Mouse (Mus musculus) heart, embryonic 16.5 days (tissue): ENCODE results near the gene Kremen2. TPM values are rescaled to one million over a fixed set of nuclear protein-coding genes. Genes with fewer than 3 reads are reported as not detected.
A peak's percentile ranks its signal among the peaks of the same experiment; 100 is the strongest.

ENCODE experiments used
- ATAC-seq: fragments of 200-750 bp; cut with Nextera tagmentation; replicated peaks from 2 replicates; pipeline ENCODE4 v1.8.0; 2017; ENCODE audit warnings: moderate number of reproducible peaks; ENCODE audit not compliant: insufficient read depth, low FRiP score; ENCODE audit errors: extremely low read depth
- H3K27ac ChIP-seq: fragments of 300-500 bp; sonication (generic); 2 replicates; pipeline ENCODE4 v1.5.1; 2014; ENCODE audit warnings: mild to moderate bottlenecking, low read length, control low read depth, moderate library complexity
- H3K27me3 ChIP-seq: fragments of 300-500 bp; sonication (generic); 2 replicates; pipeline ENCODE4 v1.6.1; 2014; ENCODE audit warnings: low read length, mixed read lengths; ENCODE audit not compliant: control insufficient read depth, insufficient read depth
- H3K36me3 ChIP-seq: fragments of 300-500 bp; sonication (generic); 2 replicates; pipeline ENCODE4 v1.6.1; 2014; ENCODE audit not compliant: control insufficient read depth, insufficient read depth
- H3K4me1 ChIP-seq: fragments of 300-500 bp; sonication (generic); 2 replicates; pipeline ENCODE4 v1.6.1; 2014; ENCODE audit warnings: low read length, mixed read lengths; ENCODE audit not compliant: control insufficient read depth, insufficient read depth
- H3K4me2 ChIP-seq: fragments of 300-500 bp; sonication (generic); 2 replicates; pipeline ENCODE4 v1.6.1; 2014; ENCODE audit warnings: low read depth, mild to moderate bottlenecking, control low read depth, low read length
- H3K4me3 ChIP-seq: fragments of 300-500 bp; sonication (generic); 2 replicates; pipeline ENCODE4 v1.5.1; 2014; ENCODE audit warnings: mild to moderate bottlenecking, control low read depth, low read length
- H3K9ac ChIP-seq: fragments of 300-500 bp; sonication (generic); 2 replicates; pipeline ENCODE4 v1.6.1; 2014; ENCODE audit warnings: low read length, control low read depth
- H3K9me3 ChIP-seq: fragments of 300-500 bp; sonication (generic); replicated peaks from 2 replicates; pipeline ENCODE4 v1.6.1; 2016; ENCODE audit warnings: low read length; ENCODE audit not compliant: control insufficient read depth
- WGBS: fragments of 180-500 bp; shearing (Covaris S2); extraction: QIAGEN DNeasy Blood & Tissue Kit; methylation state at CpG from one replicate; pipeline ENCODE4 v1.1.7; 2014; 5-methylcytosine and 5-hydroxymethylcytosine counted together
- polyA plus RNA-seq: library from polyadenylated mRNA; unstranded; fragments of >200 nt; fragmentation: Nextera tagmentation; extraction: Ambion mirVana; gene quantifications from 2 replicates; pipeline ENCODE4 v1.2.1, GENCODE M21; 2015

The Kremen2 gene
- polyA plus RNA-seq, 1 experiment from 2014 or later = 3.7 TPM

GRCm38 (mm10) chr17:23748026-23748425, 2.4 kb upstream of the Kremen2 start:
- ATAC-seq = no peak
- Histone ChIP-seq H3K9ac (no peak overlapping the region), H3K36me3 (peaks cover 5% of the 10 kb centered on the region), H3K27me3 (peaks cover 44% of the 10 kb centered on the region), H3K27ac (no peak overlapping the region), H3K4me3 (no peak overlapping the region), H3K4me1 (peaks cover 13% of the 10 kb centered on the region), H3K9me3 (no peaks in the 10 kb centered on the region), H3K4me2 (no peak overlapping the region)
- WGBS = 28% methylated on average over 6 of the region's 6 CpGs

GRCm38 (mm10) chr17:23747471-23747870, 1.8 kb upstream of the Kremen2 start:
- Histone ChIP-seq H3K4me2 (no peak overlapping the region), H3K27ac (no peak overlapping the region), H3K36me3 (peaks cover 3% of the 10 kb centered on the region), H3K4me3 (no peak overlapping the region), H3K9me3 (no peaks in the 10 kb centered on the region), H3K9ac (no peak overlapping the region), H3K27me3 (peaks cover 50% of the 10 kb centered on the region), H3K4me1 (peaks cover 13% of the 10 kb centered on the region)
- no peak for ATAC-seq
- 74% methylated on average over 3 of the region's 3 CpGs for WGBS

- no peak overlapping the region for H3K9ac ChIP-seq
- no peak overlapping the region for H3K4me2 ChIP-seq
- H3K4me3 ChIP-seq = no peak overlapping the region
- 71% methylated on average over 3 of the region's 3 CpGs for WGBS
- H3K9me3 ChIP-seq = no peaks in the 10 kb centered on the region
- peaks cover 15% of the 10 kb centered on the region for H3K4me1 ChIP-seq
- peaks cover 57% of the 10 kb centered on the region for H3K27me3 ChIP-seq
- H3K27ac ChIP-seq = no peak overlapping the region
- no peak for ATAC-seq
- peaks cover 2% of the 10 kb centered on the region; the same call in 1 of the 2 replicates for H3K36me3 ChIP-seq
Measured at GRCm38 (mm10) chr17:23746767-23747166, 1.1 kb upstream of the Kremen2 start.

- no peak for ATAC-seq
- H3K4me3 ChIP-seq = peak overlapping the region; percentile 41; the same call in 1 of the 2 replicates
- H3K4me2 ChIP-seq = peak overlapping the region; percentile 53
- H3K27ac ChIP-seq = no peak overlapping the region
- H3K4me1 ChIP-seq = peaks cover 15% of the 10 kb centered on the region
- H3K36me3 ChIP-seq = no peaks in the 10 kb centered on the region
- H3K27me3 ChIP-seq = peaks cover 62% of the 10 kb centered on the region
- no peak overlapping the region for H3K9ac ChIP-seq
- H3K9me3 ChIP-seq = no peaks in the 10 kb centered on the region
- 8% methylated on average over 12 of the region's 12 CpGs for WGBS
Measured at GRCm38 (mm10) chr17:23746311-23746710, 678 bp upstream of the Kremen2 start.

DNA sequence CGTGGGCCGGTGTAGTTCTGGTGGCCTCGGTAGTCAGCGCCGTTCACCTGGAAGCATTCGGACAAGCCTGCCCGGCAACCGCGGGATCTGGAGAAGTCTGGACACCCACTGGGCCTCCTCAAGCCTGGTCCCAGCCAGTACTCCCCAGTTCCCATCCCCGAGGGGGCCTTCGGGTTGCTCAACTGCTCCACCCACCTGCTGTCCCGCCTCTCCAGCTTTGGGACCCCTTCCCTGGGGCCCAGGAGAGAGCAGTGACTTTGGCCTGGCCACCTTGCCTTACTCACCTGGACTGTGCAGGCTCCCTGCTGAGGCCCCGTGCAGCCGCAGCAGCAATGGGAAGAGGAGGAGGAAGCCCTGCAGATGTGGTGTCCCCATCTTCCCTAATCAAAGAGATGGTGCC, 982 bp downstream of the Kremen2 start:
- ATAC-seq = no peak
- Histone ChIP-seq H3K36me3 (no peaks in the 10 kb centered on the region), H3K4me3 (peak overlapping the region; percentile 41), H3K27ac (no peak overlapping the region), H3K4me1 (peaks cover 22% of the 10 kb centered on the region), H3K9me3 (no peaks in the 10 kb centered on the region), H3K4me2 (peak overlapping the region; percentile 53; the same call in 1 of the 2 replicates), H3K27me3 (peaks cover 70% of the 10 kb centered on the region), H3K9ac (no peak overlapping the region)
- 8% methylated on average over 14 of the region's 14 CpGs for WGBS

DNA sequence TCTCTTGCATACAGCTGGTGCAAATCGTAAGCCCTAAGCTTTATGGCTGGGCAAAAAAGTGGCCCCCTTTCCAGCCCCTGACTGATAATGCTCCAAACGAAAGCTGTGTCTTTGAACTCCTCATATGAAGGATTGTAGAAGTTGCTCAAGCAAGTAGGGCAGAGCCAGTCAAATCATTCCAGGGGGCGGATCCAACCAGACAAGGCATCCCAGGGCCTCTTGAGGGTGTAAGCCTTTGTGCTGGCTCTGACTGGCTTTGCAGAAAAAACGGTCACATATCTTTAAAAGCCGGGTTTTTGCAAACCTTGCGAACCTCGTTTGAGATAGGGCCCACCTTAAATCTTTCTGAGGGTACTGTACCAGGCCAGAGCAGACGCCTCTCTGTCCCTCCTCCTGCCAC, 1.6 kb downstream of the Kremen2 start:
- Histone ChIP-seq H3K36me3 (no peaks in the 10 kb centered on the region), H3K27ac (no peak overlapping the region), H3K27me3 (peaks cover 70% of the 10 kb centered on the region), H3K9ac (no peak overlapping the region), H3K4me2 (no peak overlapping the region), H3K4me3 (no peak overlapping the region), H3K4me1 (peaks cover 27% of the 10 kb centered on the region), H3K9me3 (no peaks in the 10 kb centered on the region)
- 32% methylated on average over 8 of the region's 8 CpGs for WGBS
- ATAC-seq = no peak

DNA sequence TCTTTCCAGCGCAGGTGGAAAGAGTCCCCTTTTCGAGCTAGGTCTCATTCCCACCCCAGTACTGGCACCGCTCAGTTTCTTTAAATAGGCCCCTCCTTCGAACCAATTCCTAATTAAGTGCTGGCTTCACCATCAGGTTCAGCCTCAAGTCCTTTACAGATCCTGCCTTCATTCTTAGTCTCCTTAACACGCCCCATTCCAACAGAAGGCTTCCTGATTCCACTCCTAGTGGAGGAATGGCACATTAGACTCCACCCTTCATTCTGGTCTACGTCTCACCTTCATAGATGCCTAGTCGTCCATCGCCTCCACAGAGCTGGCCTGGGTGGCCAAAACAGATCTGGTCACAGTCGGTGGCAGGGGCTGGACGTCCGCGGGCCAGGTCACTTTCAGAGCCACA, 2.7 kb downstream of the Kremen2 start:
- Histone ChIP-seq H3K4me3 (no peak overlapping the region), H3K9me3 (no peaks in the 10 kb centered on the region), H3K27me3 (peaks cover 66% of the 10 kb centered on the region), H3K36me3 (no peaks in the 10 kb centered on the region), H3K4me1 (peaks cover 34% of the 10 kb centered on the region), H3K4me2 (no peak overlapping the region), H3K27ac (no peak overlapping the region), H3K9ac (no peak overlapping the region)
- WGBS = 53% methylated on average over 12 of the region's 12 CpGs
- ATAC-seq = no peak

DNA sequence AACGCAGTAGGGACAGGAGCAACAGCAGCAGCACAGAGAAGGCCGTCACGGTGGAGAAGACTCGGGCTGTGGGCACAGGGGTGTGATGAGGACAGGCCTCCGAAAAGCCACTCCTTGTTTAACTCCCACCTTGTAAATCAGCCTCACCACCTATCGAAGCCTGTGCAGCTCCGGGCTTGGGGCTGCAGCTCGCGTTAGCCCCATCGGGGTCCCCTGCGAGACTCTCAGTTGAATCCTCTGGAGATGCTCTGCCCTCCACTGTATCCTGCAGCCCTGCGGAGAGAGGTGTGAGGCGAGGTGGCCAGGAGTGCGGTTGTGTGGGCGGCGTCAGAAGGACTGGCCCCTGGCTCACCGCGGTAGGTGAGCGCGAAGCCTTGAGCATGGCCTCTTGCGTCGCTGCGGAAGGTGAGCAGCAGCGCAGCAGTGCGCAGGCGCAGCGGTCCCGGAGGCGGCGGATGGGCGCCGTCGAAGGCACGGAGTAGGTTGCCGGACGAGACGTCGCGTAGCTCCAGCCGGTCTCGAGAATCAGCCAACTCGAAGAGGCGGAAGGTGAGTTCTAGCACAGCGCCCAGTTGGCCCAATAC, 3.3 kb downstream of the Kremen2 start:
- peaks cover 34% of the 10 kb centered on the region for H3K4me1 ChIP-seq
- H3K4me2 ChIP-seq = peak overlapping the region; percentile 45
- peaks cover 62% of the 10 kb centered on the region for H3K27me3 ChIP-seq

DNA sequence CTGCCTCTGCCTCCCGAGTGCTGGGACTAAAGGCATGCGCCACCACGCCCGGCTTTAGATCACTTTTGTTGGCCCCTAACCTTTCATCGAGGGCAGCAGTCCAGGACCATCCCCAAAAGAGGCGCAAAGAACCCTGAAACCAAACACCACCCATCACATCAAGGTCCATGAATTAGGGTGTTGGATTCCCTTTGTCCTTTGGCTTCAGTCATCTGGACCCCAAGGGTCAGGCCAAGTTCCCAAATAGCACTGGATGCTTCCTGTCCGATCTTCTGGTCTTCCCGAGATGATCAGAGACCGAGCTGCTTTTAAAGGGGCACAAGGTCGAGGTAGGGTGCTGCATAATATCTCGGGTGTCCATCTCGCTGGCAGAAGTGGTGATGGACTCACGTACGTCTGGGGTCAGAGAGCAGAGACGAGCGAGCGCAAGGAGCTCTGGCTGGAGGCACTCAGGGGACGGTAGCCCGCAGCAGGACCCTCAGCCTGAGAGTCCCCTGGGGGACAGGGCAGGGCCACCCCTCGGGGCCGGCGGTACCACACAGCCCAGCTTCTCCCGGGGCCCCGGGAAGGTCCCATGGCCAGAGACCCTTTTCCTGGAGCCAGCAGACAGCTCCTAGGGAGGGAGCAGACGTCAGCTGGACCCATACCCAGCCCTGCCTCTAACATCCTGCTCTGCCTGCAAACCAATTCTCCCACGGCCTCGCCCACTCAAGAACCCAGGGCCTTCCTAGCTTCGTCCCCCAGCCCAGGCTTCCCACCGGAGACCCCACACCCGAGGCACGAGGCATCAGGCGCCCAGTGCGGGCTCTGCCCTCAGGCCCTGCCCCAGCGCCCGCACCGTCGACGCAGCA, 4.0 kb downstream of the Kremen2 start:
- no peak overlapping the region for H3K9ac ChIP-seq
- no peak overlapping the region for H3K27ac ChIP-seq
- no peak overlapping the region for H3K4me3 ChIP-seq
- no peaks in the 10 kb centered on the region for H3K9me3 ChIP-seq
- peaks cover 34% of the 10 kb centered on the region for H3K4me1 ChIP-seq
- ATAC-seq = no peak
- no peak overlapping the region for H3K4me2 ChIP-seq
- H3K36me3 ChIP-seq = peaks cover 6% of the 10 kb centered on the region; the same call in 1 of the 2 replicates
- 40% methylated on average over 38 of the region's 38 CpGs for WGBS
- peaks cover 57% of the 10 kb centered on the region for H3K27me3 ChIP-seq

More for the DNA sequence above, 3.3 kb downstream of the Kremen2 start:
- Histone ChIP-seq H3K27ac (no peak overlapping the region), H3K36me3 (peaks cover under 1% of the 10 kb centered on the region; the same call in 1 of the 2 replicates), H3K4me3 (peak overlapping the region; percentile 31), H3K9me3 (no peaks in the 10 kb centered on the region), H3K9ac (no peak overlapping the region)
- WGBS = 6% methylated on average over 44 of the region's 44 CpGs
- ATAC-seq = no peak
